Mouse (Mus musculus) kidney, adult 2 months (tissue): ENCODE results near the gene Cdkn1a.

Experiments used
- CTCF ChIP-seq: fragments of 200-500 bp; conservative IDR thresholded peaks from 2 replicates; pipeline ENCODE4 v1.5.1; 2011; ENCODE audit warnings: low read depth, mild to moderate bottlenecking, control low read depth, low read length, moderate library complexity, mixed read lengths; ENCODE audit not compliant: insufficient read depth, insufficient read length
- POLR2A ChIP-seq: fragments of 200-500 bp; IDR thresholded peaks from one replicate; pipeline ENCODE4 v1.6.1; 2011; ENCODE audit warnings: low read depth, low read length, control low read depth

GRCm38 (mm10) chr17:29078519-29079383 is 12.0 kb upstream of the Cdkn1a start:
- TF ChIP-seq CTCF (no peak), POLR2A (no peak)
